Mouse (Mus musculus) kidney, postnatal 0 days (tissue): ENCODE data around the gene Tbc1d4. TPM values are rescaled to one million over a fixed set of nuclear protein-coding genes. Genes with fewer than 3 reads are reported as not detected.

Experiments used
- ATAC-seq: fragments of 200-750 bp; cut with Nextera tagmentation; replicated peaks from 2 replicates; pipeline ENCODE4 v1.8.0; 2017; ENCODE audit warnings: low read depth, moderate number of reproducible peaks, moderate TSS enrichment, moderate library complexity; ENCODE audit not compliant: low FRiP score
- DNase-seq: peaks from one replicate; pipeline ENCODE4 v3.0.0-alpha.2; 2016; ENCODE audit warnings: low spot score
- H3K27ac ChIP-seq: fragments of 300-500 bp; sonication (generic); 2 replicates; pipeline ENCODE4 v1.5.1; 2014; ENCODE audit warnings: mild to moderate bottlenecking
- H3K27me3 ChIP-seq: fragments of 300-500 bp; sonication (generic); 2 replicates; pipeline ENCODE4 v1.6.1; 2014; ENCODE audit warnings: low read length, mixed read lengths; ENCODE audit not compliant: insufficient read depth
- H3K36me3 ChIP-seq: fragments of 300-500 bp; sonication (generic); 2 replicates; pipeline ENCODE4 v1.6.1; 2014; ENCODE audit warnings: low read length, mixed read lengths; ENCODE audit not compliant: insufficient read depth
- H3K4me1 ChIP-seq: fragments of 300-500 bp; sonication (generic); replicated peaks from 2 replicates; pipeline ENCODE4 v1.6.1; 2014; ENCODE audit warnings: antibody characterized with exemption, low read length, mixed read lengths; ENCODE audit not compliant: insufficient read depth
- H3K4me2 ChIP-seq: fragments of 300-500 bp; sonication (generic); 2 replicates; pipeline ENCODE4 v1.6.1; 2014; ENCODE audit warnings: mild to moderate bottlenecking, low read length, moderate library complexity, mixed read lengths
- H3K4me3 ChIP-seq: fragments of 300-500 bp; sonication (generic); replicated peaks from 2 replicates; pipeline ENCODE4 v1.5.1; 2014; ENCODE audit warnings: low read depth, low read length
- H3K9ac ChIP-seq: fragments of 300-500 bp; sonication (generic); 2 replicates; pipeline ENCODE4 v1.6.1; 2014; ENCODE audit warnings: low read depth, low read length
- H3K9me3 ChIP-seq: fragments of 300-500 bp; sonication (generic); replicated peaks from 2 replicates; pipeline ENCODE4 v1.6.1; 2016; ENCODE audit warnings: low read length, inconsistent platforms, mixed read lengths
- CTCF ChIP-seq: IDR thresholded peaks from 2 replicates; pipeline ENCODE4 v1.5.1; 2016; ENCODE audit warnings: antibody characterized with exemption, low read depth, mild to moderate bottlenecking, moderate library complexity
- WGBS: fragments of 180-500 bp; shearing (Covaris S2); extraction: QIAGEN DNeasy Blood & Tissue Kit; methylation state at CpG from one replicate; pipeline ENCODE4 v1.1.7; 2014; 5-methylcytosine and 5-hydroxymethylcytosine counted together
- polyA plus RNA-seq: library from polyadenylated mRNA; unstranded; fragments of >200 nt; fragmentation: Nextera tagmentation; extraction: Ambion mirVana; gene quantifications from 2 replicates; pipeline ENCODE4 v1.2.1, GENCODE M21; 2015

The Tbc1d4 gene
- polyA plus RNA-seq, 1 experiment from 2014 or later, result 15.9 TPM

- Histone ChIP-seq H3K9ac (no peak overlapping the region), H3K27ac (no peak overlapping the region), H3K27me3 (no peaks in the 10 kb centered on the region), H3K9me3 (no peaks in the 10 kb centered on the region), H3K36me3 (no peaks in the 10 kb centered on the region), H3K4me3 (no peak overlapping the region), H3K4me2 (no peak overlapping the region), H3K4me1 (no peaks in the 10 kb centered on the region)
- DNase-seq (no peak), ATAC-seq (no peak)
- TF ChIP-seq CTCF, result no peak
- WGBS, result 79% methylated on average over 11 of the region's 11 CpGs
Measured at GRCm38 (mm10) chr14:101501452-101501851, 107.5 kb downstream of the Tbc1d4 start.

GRCm38 (mm10) chr14:101500826-101501225, 108.2 kb downstream of the Tbc1d4 start:
- H3K4me1 ChIP-seq, result no peaks in the 10 kb centered on the region
- no peak overlapping the region for H3K4me2 ChIP-seq
- no peak overlapping the region for H3K27ac ChIP-seq
- no peak overlapping the region for H3K4me3 ChIP-seq
- no peaks in the 10 kb centered on the region for H3K9me3 ChIP-seq
- WGBS, result 73% methylated on average over 11 of the region's 11 CpGs
- DNase-seq (no peak), ATAC-seq (no peak)
- TF ChIP-seq CTCF, result no peak
- H3K9ac ChIP-seq, result no peak overlapping the region
- H3K36me3 ChIP-seq, result no peaks in the 10 kb centered on the region
- no peaks in the 10 kb centered on the region for H3K27me3 ChIP-seq

- H3K27ac ChIP-seq, result no peak overlapping the region
- H3K4me2 ChIP-seq, result no peak overlapping the region
- H3K9me3 ChIP-seq, result no peaks in the 10 kb centered on the region
- no peak overlapping the region for H3K4me3 ChIP-seq
- no peak overlapping the region for H3K9ac ChIP-seq
- H3K36me3 ChIP-seq, result no peaks in the 10 kb centered on the region
- DNase-seq (no peak), ATAC-seq (no peak)
- TF ChIP-seq CTCF, result no peak
- 100% methylated on average over 1 of the region's 1 CpGs for WGBS
- H3K27me3 ChIP-seq, result no peaks in the 10 kb centered on the region
- no peaks in the 10 kb centered on the region for H3K4me1 ChIP-seq
Measured at GRCm38 (mm10) chr14:101499838-101500237, 109.2 kb downstream of the Tbc1d4 start.

- DNase-seq (peak; percentile 62), ATAC-seq (peak; percentile 81)
- no peak for TF ChIP-seq CTCF
- Histone ChIP-seq H3K27me3 (no peaks in the 10 kb centered on the region), H3K9me3 (no peaks in the 10 kb centered on the region), H3K27ac (no peak overlapping the region), H3K4me3 (no peak overlapping the region), H3K4me2 (no peak overlapping the region), H3K9ac (no peak overlapping the region), H3K36me3 (no peaks in the 10 kb centered on the region), H3K4me1 (no peaks in the 10 kb centered on the region)
- 42% methylated on average over 15 of the region's 15 CpGs for WGBS
Measured at GRCm38 (mm10) chr14:101488264-101488810, 120.7 kb downstream of the Tbc1d4 start.

- DNase-seq (no peak), ATAC-seq (no peak)
- H3K9me3 ChIP-seq, result no peaks in the 10 kb centered on the region
- no peak overlapping the region for H3K27ac ChIP-seq
- no peak overlapping the region for H3K4me3 ChIP-seq
- H3K9ac ChIP-seq, result no peak overlapping the region
- no peak overlapping the region for H3K4me2 ChIP-seq
- TF ChIP-seq CTCF, result no peak
- H3K36me3 ChIP-seq, result no peaks in the 10 kb centered on the region
- WGBS, result 63% methylated on average over 3 of the region's 3 CpGs
- H3K4me1 ChIP-seq, result no peaks in the 10 kb centered on the region
- H3K27me3 ChIP-seq, result no peaks in the 10 kb centered on the region
Measured at GRCm38 (mm10) chr14:101486550-101486949, 122.4 kb downstream of the Tbc1d4 start.

GRCm38 (mm10) chr14:101483230-101483629, 125.8 kb downstream of the Tbc1d4 start:
- Histone ChIP-seq H3K27ac (no peak overlapping the region), H3K27me3 (no peaks in the 10 kb centered on the region), H3K9me3 (no peaks in the 10 kb centered on the region), H3K4me1 (no peaks in the 10 kb centered on the region), H3K36me3 (no peaks in the 10 kb centered on the region), H3K4me2 (no peak overlapping the region), H3K9ac (no peak overlapping the region), H3K4me3 (no peak overlapping the region)
- TF ChIP-seq CTCF, result no peak
- WGBS, result 62% methylated on average over 4 of the region's 4 CpGs
- peak; percentile 19 for DNase-seq
- no peak for ATAC-seq

GRCm38 (mm10) chr14:101482270-101482669, 126.7 kb downstream of the Tbc1d4 start:
- no peak overlapping the region for H3K27ac ChIP-seq
- H3K4me2 ChIP-seq, result no peak overlapping the region
- 51% methylated on average over 4 of the region's 4 CpGs for WGBS
- no peaks in the 10 kb centered on the region for H3K27me3 ChIP-seq
- DNase-seq, result peak; percentile 30
- H3K36me3 ChIP-seq, result no peaks in the 10 kb centered on the region
- no peaks in the 10 kb centered on the region for H3K9me3 ChIP-seq
- TF ChIP-seq CTCF, result peak; percentile 79
- ATAC-seq, result no peak
- H3K4me3 ChIP-seq, result no peak overlapping the region
- no peak overlapping the region for H3K9ac ChIP-seq
- H3K4me1 ChIP-seq, result no peaks in the 10 kb centered on the region; the same call in 1 of the 2 replicates
